Mouse (Mus musculus): ENCODE measurements around the gene Pecam1. TPM values are rescaled to one million over a fixed set of nuclear protein-coding genes. Genes with fewer than 3 reads are reported as not detected.
"Not testable (repeated sequence)": the region's sequence is repeated elsewhere in the genome, so short reads cannot be mapped to it uniquely, and the experiment has no call there.

Gene Pecam1
- total RNA-seq, 2 experiments from 2014 or later = 33.7 to 36.2 TPM

- no peak for DNase-seq
- intact Hi-C loops (cut with DNase I) = no loop called here
Observed at GRCm38 (mm10) chr11:106642966-106643637, 107.3 kb downstream of the Pecam1 start.

DNA sequence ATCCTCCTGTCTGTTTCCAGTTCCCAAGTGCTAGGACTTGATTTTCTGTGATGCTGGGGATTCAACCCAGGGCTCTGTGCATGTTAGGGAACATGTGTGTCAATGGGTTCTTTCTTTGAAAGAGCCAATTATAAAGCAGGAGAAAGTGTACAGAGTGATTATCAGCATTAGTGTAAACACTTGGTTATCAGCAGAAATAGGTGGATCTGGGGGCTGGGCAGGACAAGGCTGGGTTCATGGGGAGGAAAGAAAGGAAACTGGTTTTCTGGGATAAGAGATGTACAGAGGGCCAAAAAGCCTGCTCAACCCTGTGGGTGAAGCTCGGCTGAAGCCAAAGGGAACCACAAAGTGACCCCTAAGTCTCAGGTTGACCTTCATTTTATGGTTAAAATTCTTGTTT is 108.8 kb downstream of the Pecam1 start:
- no peak for DNase-seq
- intact Hi-C loops (cut with DNase I) = no loop called here

DNA sequence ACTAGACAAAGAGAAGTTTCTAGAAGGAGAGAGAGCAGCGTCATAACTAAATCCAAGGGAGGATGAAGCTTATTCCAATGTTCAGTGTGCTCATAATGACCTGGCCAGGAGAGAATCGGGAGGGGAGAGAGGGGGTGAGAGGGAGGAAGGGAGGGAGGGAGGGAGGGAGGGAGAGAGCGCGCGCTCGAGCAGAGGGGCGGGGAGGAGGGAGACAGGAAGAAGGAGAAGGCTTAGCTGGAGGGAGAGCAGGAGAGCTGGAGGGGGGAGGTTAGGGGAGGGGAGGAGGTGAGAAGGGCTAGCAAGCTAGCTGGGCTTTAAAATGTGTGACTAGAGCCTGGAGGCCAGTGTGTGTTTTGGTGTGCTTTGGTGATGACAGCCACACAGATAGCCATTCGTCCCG is 110.4 kb downstream of the Pecam1 start:
- intact Hi-C loops (cut with DNase I) = no loop called here
- DNase-seq = no peak

- DNase-seq = no peak
- intact Hi-C loops (cut with DNase I) = no loop called here
Observed at GRCm38 (mm10) chr11:106639356-106639692, 111.1 kb downstream of the Pecam1 start.

GRCm38 (mm10) chr11:106638551-106639355 is 111.7 kb downstream of the Pecam1 start:
- no peak for DNase-seq
- intact Hi-C loops (cut with DNase I) = no loop called here

GRCm38 (mm10) chr11:106637754-106638153 is 112.7 kb downstream of the Pecam1 start:
- intact Hi-C loops (cut with DNase I) = no loop called here

DNA sequence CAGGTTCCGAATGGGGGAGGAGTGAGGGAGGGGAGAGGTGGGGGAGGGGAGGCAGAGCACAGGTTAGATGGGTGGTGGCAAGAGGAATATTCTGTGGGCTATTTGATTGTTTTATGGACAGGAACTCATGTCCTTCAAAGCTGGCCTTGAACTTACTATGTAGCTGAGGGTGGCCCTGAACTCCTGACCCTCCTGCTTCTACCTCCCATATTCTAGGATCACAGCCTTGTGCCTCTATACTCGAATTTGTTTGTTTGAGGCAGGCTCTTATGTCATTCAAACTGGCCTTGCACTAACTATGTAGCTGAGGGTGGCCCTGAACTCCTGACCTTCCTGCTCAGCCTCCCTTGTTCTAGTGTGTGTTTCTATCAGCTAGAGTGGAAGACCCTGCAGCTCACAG is 114.5 kb downstream of the Pecam1 start:
- intact Hi-C loops (cut with DNase I) = no loop called here
- no peak for DNase-seq

More at GRCm38 (mm10) chr11:106637754-106638153, 112.7 kb downstream of the Pecam1 start:
- DNase-seq = no peak

DNA sequence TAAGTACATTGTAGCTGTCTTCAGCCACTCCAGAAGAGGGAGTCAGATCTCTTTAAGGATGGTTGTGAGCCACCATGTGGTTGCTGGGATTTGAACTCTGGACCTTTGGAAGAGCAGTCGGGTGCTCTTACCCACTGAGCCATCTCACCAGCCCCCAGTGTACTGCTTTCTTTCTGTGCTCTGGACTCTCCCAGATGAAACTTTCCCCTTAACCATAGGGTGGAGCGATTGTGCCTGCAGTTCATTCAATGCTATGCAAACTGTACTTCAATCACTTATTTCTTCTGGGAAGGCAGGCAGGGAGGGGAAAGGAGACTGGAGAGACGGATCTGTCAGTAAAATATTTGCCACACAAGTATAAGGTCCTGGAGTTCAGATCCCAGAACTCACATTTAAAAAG is 116.3 kb downstream of the Pecam1 start:
- DNase-seq; intact Hi-C loops (cut with DNase I): not testable (repeated sequence)

- DNase-seq = no peak
- intact Hi-C loops (cut with DNase I) = no loop called here
Observed at GRCm38 (mm10) chr11:106633456-106633855, 117.0 kb downstream of the Pecam1 start.

GRCm38 (mm10) chr11:106627692-106628091 is 122.7 kb downstream of the Pecam1 start:
- intact Hi-C loops (cut with DNase I) = loop anchor here (2.0 kb wide), 2 partner anchors 115 to 209 kb away; no protein-coding TSS in a partner anchor
- peak; percentile 35 to 50 for DNase-seq

DNA sequence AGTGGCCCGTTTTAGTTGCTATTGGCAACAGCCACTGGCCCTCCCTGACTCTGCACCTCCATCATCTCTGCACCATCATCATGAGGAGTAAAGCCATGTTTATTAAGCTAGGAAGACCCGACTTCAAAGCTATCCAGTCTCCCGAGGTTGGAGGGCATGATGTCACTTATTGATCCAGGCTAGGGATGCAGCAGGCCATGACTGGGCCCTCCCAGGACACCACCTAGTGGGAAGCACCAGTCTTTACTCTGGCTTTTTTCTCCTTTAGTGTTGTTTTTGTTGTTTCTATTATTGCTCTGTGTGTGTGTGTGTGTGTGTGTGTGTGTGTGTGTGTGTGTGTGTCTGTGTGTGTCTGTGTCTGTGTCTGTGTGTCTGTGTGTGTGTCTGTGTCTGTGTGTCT is 124.9 kb downstream of the Pecam1 start:
- intact Hi-C loops (cut with DNase I) = no loop called here
- DNase-seq = no peak

DNA sequence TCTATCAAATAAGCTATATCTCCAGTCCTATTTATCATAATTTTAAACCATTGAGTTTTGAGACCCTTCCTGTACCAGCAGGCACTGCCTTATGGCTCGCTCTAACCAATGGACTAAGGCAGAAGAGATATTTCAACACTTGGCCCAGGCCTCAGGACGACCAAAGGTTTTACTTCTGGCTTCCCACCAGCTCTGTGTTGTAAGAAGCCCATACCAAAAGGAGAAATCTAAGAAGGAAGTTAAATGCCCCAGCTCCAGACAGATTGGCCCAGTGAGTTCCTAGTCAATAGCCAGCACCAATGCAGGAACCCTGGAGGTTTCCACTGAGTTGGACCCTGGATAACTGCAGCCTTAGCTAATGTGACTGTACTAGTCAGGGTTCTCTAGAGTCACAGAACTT is 126.8 kb downstream of the Pecam1 start:
- DNase-seq = no peak
- intact Hi-C loops (cut with DNase I) = no loop called here

DNA sequence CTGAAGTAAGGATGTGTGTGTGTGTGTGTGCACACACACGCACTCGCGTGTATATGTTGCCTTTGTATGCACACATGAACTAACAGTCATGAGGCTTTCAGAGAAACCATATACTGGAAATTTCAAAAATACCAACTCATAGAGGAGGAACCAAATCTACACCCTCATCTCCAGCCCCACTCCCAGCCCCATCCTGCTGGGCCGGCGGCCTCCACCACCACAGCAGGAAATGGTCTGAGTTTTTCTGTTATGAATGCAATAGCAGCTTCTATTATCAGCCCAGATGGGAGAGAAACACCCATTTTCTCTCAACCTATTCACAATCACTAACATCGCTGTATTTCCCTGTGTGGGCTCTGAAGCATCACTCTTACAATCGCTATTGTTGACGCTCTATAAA is 128.4 kb downstream of the Pecam1 start:
- no peak for DNase-seq
- intact Hi-C loops (cut with DNase I) = no loop called here

DNA sequence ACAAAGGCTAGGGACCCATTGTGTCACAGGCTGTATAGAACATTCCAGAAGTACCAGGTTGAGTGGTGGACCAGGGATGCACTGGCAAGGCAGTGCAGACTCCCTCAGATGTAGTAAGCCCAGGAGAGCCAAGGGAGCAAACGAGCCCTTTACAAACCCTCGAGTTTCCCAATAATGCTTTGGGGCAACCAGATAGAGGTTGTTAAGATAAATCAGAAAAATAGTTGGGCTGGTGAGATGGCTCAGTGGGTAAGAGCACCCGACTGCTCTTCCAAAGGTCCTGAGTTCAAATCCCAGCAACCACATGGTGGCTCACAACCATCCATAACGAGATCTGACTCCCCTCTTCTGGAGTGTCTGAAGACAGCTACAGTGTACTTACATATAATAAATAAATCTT is 131.7 kb downstream of the Pecam1 start:
- DNase-seq; intact Hi-C loops (cut with DNase I): not testable (repeated sequence)

GRCm38 (mm10) chr11:106617821-106618580 is 132.4 kb downstream of the Pecam1 start:
- intact Hi-C loops (cut with DNase I) = no loop called here

GRCm38 (mm10) chr11:106615561-106615960 is 134.9 kb downstream of the Pecam1 start:
- DNase-seq = no peak
- intact Hi-C loops (cut with DNase I) = no loop called here

More at GRCm38 (mm10) chr11:106617821-106618580, 132.4 kb downstream of the Pecam1 start:
- DNase-seq = no peak

- no peak for DNase-seq
- intact Hi-C loops (cut with DNase I) = no loop called here
Observed at GRCm38 (mm10) chr11:106614339-106614645, 136.1 kb downstream of the Pecam1 start.

DNA sequence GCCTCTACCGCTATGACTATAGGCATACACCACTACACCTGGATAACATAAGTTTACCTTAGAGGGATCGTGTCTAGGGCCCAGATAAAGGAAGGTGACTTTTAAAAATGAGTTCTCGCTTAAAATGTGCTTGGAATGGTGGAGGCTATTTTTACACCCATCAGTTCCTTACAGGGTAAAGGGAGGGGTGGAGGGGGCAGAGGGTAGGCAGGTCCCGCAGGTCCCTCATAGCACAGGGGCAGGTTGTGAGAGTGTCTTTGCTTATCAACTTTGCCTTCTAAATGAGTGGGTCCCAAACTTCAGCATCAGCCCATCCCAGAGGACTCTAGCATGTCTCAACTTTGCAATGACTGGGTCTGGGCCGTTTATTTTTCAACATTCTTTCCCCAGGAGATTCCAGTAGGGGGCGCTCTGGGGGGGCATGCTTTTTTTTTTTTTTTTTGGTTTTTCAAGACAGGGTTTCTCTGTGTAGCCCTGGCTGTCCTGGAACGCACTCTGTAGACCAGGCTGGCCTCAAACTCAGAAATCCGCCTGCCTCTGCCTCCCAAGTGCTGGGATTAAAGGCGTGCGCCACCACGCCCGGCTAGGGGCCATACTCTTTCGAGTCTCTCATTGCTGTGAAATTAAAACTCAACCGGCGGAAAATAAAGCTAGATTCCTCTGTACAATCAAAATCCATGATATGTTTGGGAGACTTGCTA is 136.6 kb downstream of the Pecam1 start:
- no peak for DNase-seq
- intact Hi-C loops (cut with DNase I) = no loop called here

DNA sequence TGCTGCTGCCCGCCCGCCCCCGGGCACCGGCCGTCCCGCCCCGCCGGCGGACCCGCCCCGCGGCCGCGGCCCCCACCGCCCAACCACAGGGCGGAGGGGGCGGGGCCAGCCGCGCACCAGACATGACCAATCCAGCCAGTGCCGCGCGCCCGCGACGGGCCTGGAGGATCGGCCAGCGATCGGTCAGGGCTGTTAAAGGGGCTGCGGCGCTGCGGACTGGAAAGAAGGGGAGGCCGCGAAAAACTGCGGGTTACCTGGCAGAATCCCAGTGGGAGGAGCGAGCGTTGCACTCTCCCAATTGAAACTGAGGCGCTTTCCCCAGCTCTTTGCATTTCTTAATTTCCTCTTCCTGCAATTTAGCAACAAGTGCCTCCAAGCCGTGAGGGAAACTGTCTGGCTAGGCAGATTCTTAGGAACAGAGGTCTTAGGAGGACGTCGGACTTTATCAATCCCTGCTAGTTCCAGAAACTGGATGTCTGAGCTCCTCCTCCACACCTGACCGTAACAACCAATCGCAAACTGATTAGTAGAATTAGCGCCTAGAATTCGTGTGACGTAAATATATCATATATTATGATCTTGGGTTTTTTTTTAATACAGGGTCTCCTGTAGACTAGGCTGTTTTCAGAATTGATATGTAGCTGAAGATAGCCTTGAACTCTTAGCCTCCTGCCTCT is 137.3 kb downstream of the Pecam1 start, which contains the start of gene Tex2:
Gene Tex2, minus strand, starts transcription at position 463 of the 677 bp plus-strand sequence.
- intact Hi-C loops (cut with DNase I) = no loop called here
- DNase-seq = peak; percentile 91 to 97

Measured in gastrocnemius, postnatal 36 days (tissue).